Mouse (Mus musculus) limb, embryonic 13.5 days (tissue): Measurements from ENCODE around the gene Prss56. TPM values are rescaled to one million over a fixed set of nuclear protein-coding genes. Genes with fewer than 3 reads are reported as not detected.

Experiments
- polyA plus RNA-seq: library from polyadenylated mRNA; unstranded; fragments of >200 nt; fragmentation: Nextera tagmentation; extraction: Ambion mirVana; gene quantifications from 2 replicates; pipeline ENCODE4 v1.2.1, GENCODE M21; 2015

Prss56 gene
- polyA plus RNA-seq, 1 experiment from 2014 or later = 0.19 TPM

Other genes starting within 250 kb of the Prss56 start
- not detected in 2 replicates for gene Alppl2, start 93.4 kb upstream of the Prss56 start, polyA plus RNA-seq
- 0.10 TPM in 1 of 2 replicates, not detected in the other for gene Alpi, start 81.7 kb upstream of the Prss56 start, polyA plus RNA-seq
- not detected in 2 replicates for gene Akp3, start 58.3 kb upstream of the Prss56 start, polyA plus RNA-seq
- 0.69 and 1.1 TPM in 2 replicates for gene Ecel1, start 26.8 kb upstream of the Prss56 start, polyA plus RNA-seq
- 4.5 and 4.8 TPM in 2 replicates for gene Chrnd, start 7.3 kb downstream of the Prss56 start, polyA plus RNA-seq
- 18.2 and 20.8 TPM in 2 replicates for gene Chrng, start 21.3 kb downstream of the Prss56 start, polyA plus RNA-seq
- gene Eif4e2, start 30.6 kb downstream of the Prss56 start, polyA plus RNA-seq = 178 and 181 TPM in 2 replicates
- 0.69 and 0.89 TPM in 2 replicates for gene Efhd1, start 81.0 kb downstream of the Prss56 start, polyA plus RNA-seq
- gene Gigyf2, start 143.7 kb downstream of the Prss56 start, polyA plus RNA-seq = 62.7 and 65.3 TPM in 2 replicates
- gene Kcnj13, start 211.4 kb downstream of the Prss56 start, polyA plus RNA-seq = 0.84 and 1.0 TPM in 2 replicates